Mouse (Mus musculus): Measurements from ENCODE around the gene Gm10282. TPM values are rescaled to one million over a fixed set of nuclear protein-coding genes. Genes with fewer than 3 reads are reported as not detected.

The Gm10282 gene
- total and polyA plus RNA-seq, 3 experiments = 11.7 to 133 TPM; not detected in 1

GRCm38 (mm10) chr8:72349838-72350237, 44.8 kb upstream of the Gm10282 start:
- DNase-seq (ENCODE audit: low read depth, low spot score) = peak; percentile 28

GRCm38 (mm10) chr8:72348956-72349355, 43.9 kb upstream of the Gm10282 start:
- no peak overlapping the region for H3K4me3 ChIP-seq (ENCODE audit: control insufficient read depth in 1 of 2, insufficient read depth in 1 of 2, low read depth in 2 of 2, low read length in 2 of 2)
- H3K9ac ChIP-seq (ENCODE audit: control insufficient read depth, low read depth, low read length, poor library complexity, severe bottlenecking) = no peak overlapping the region
- H3K27ac ChIP-seq (ENCODE audit: control insufficient read depth, low read depth, low read length) = no peak overlapping the region
- DNase-seq (ENCODE audit: low read depth, low spot score) = no peak
- peaks cover 2 to 15% of the 10 kb centered on the region in 2 experiments; a peak in 3 of 4 replicates for H3K36me3 ChIP-seq (ENCODE audit: control insufficient read depth in 1 of 2, insufficient read depth in 2 of 2, low read length in 2 of 2)
- TF ChIP-seq POLR2A (IDR thresholded peaks at IDR 0.05; ENCODE audit: control insufficient read depth in 1 of 2, insufficient read depth in 1 of 2, low read depth in 1 of 2, low read length in 2 of 2, poor library complexity in 1 of 2) = no peak
- no peak for TF ChIP-seq BHLHE40 (IDR thresholded peaks at IDR 0.05; ENCODE audit: borderline replicate concordance, low read depth, low read length)
- no peak for TF ChIP-seq CHD2 (IDR thresholded peaks at IDR 0.05; ENCODE audit: low read length)
- TF ChIP-seq NRF1 (IDR thresholded peaks at IDR 0.05; ENCODE audit: insufficient read depth, low read depth, low read length, poor library complexity, severe bottlenecking) = no peak
- no peak for TF ChIP-seq CHD1 (IDR thresholded peaks at IDR 0.05; ENCODE audit: low read depth, low read length)
- no peak for TF ChIP-seq SMC3 (IDR thresholded peaks at IDR 0.05; ENCODE audit: low read depth, low read length)
- TF ChIP-seq MXI1 (IDR thresholded peaks at IDR 0.05; ENCODE audit: low read depth, low read length) = no peak
- no peak for TF ChIP-seq UBTF (IDR thresholded peaks at IDR 0.05; ENCODE audit: borderline replicate concordance, insufficient read depth, low read depth, low read length)
- no peak for TF ChIP-seq HCFC1 (IDR thresholded peaks at IDR 0.05; ENCODE audit: low read depth, low read length)
- TF ChIP-seq ZNF384 (IDR thresholded peaks at IDR 0.05; ENCODE audit: low read depth, low read length) = no peak
- TF ChIP-seq E2F4 (IDR thresholded peaks at IDR 0.05; ENCODE audit: borderline replicate concordance, low read depth, low read length) = no peak
- TF ChIP-seq MYB (IDR thresholded peaks at IDR 0.05; ENCODE audit: low read depth, low read length) = no peak
- no peaks in the 10 kb centered on the region for H3K79me2 ChIP-seq (ENCODE audit: control insufficient read depth, insufficient read depth, low read length, poor library complexity)
- no peaks in the 10 kb centered on the region for H3K27me3 ChIP-seq (ENCODE audit: control insufficient read depth in 1 of 2, insufficient read depth in 2 of 2, low read length in 2 of 2)
- peaks cover 2 to 27% of the 10 kb centered on the region in 2 experiments; a peak in 3 of 4 replicates for H3K4me1 ChIP-seq (ENCODE audit: control insufficient read depth in 1 of 2, insufficient read depth in 2 of 2, low read length in 2 of 2)
- no peaks in the 10 kb centered on the region for H3K9me3 ChIP-seq (replicated peaks; ENCODE audit: insufficient read depth, low read length)

More at GRCm38 (mm10) chr8:72349838-72350237, 44.8 kb upstream of the Gm10282 start:
- H3K9me3 ChIP-seq (replicated peaks; ENCODE audit: insufficient read depth, low read length) = no peaks in the 10 kb centered on the region
- no peaks in the 10 kb centered on the region for H3K79me2 ChIP-seq (ENCODE audit: control insufficient read depth, insufficient read depth, low read length, poor library complexity)
- H3K4me3 ChIP-seq (ENCODE audit: control insufficient read depth in 1 of 2, insufficient read depth in 1 of 2, low read depth in 2 of 2, low read length in 2 of 2) = no peak overlapping the region
- no peak overlapping the region for H3K27ac ChIP-seq (ENCODE audit: control insufficient read depth, low read depth, low read length)
- H3K9ac ChIP-seq (ENCODE audit: control insufficient read depth, low read depth, low read length, poor library complexity, severe bottlenecking) = no peak overlapping the region
- H3K36me3 ChIP-seq (ENCODE audit: control insufficient read depth in 1 of 2, insufficient read depth in 2 of 2, low read length in 2 of 2) = peaks cover 2 to 22% of the 10 kb centered on the region in 2 experiments; a peak in 3 of 4 replicates
- no peaks in the 10 kb centered on the region for H3K27me3 ChIP-seq (ENCODE audit: control insufficient read depth in 1 of 2, insufficient read depth in 2 of 2, low read length in 2 of 2)
- peaks cover 2 to 35% of the 10 kb centered on the region in 2 experiments; a peak in 3 of 4 replicates for H3K4me1 ChIP-seq (ENCODE audit: control insufficient read depth in 1 of 2, insufficient read depth in 2 of 2, low read length in 2 of 2)
- TF ChIP-seq HCFC1 (IDR thresholded peaks at IDR 0.05; ENCODE audit: low read depth, low read length) = no peak
- TF ChIP-seq ZNF384 (IDR thresholded peaks at IDR 0.05; ENCODE audit: low read depth, low read length) = 0 out of 2 replicates have a peak, but pooled peaks have one; percentile 16
- no peak for TF ChIP-seq USF1 (IDR thresholded peaks at IDR 0.05; ENCODE audit: low read depth, low read length)
- no peak for TF ChIP-seq TCF12 (IDR thresholded peaks at IDR 0.05; ENCODE audit: low read depth, low read length)
- TF ChIP-seq UBTF (IDR thresholded peaks at IDR 0.05; ENCODE audit: borderline replicate concordance, insufficient read depth, low read depth, low read length) = no peak
- no peak for TF ChIP-seq ELF1 (IDR thresholded peaks at IDR 0.05; ENCODE audit: low read depth, low read length)
- no peak for TF ChIP-seq GATA1 (IDR thresholded peaks at IDR 0.05; ENCODE audit: low read depth, low read length)
- no peak for TF ChIP-seq MAX (IDR thresholded peaks at IDR 0.05; ENCODE audit: low read length)
